Mouse (Mus musculus) kidney, adult 18-20 months (tissue): Measurements from ENCODE around the gene Klf15.

Experiments
- DNase-seq: peaks from one replicate; pipeline ENCODE4 v3.0.0; 2021

Klf15 gene

GRCm38 (mm10) chr6:90494155-90494554 is 31.8 kb downstream of the Klf15 start:
- no peak for DNase-seq

GRCm38 (mm10) chr6:90494566-90494965 is 32.2 kb downstream of the Klf15 start:
- DNase-seq: no peak

- no peak for DNase-seq
Measured at GRCm38 (mm10) chr6:90495282-90495912, 33.0 kb downstream of the Klf15 start.

- no peak for DNase-seq
Measured at GRCm38 (mm10) chr6:90496217-90496616, 33.8 kb downstream of the Klf15 start.

- no peak for DNase-seq
Measured at GRCm38 (mm10) chr6:90499509-90499908, 37.1 kb downstream of the Klf15 start.

GRCm38 (mm10) chr6:90501222-90501940 is 39.0 kb downstream of the Klf15 start:
- no peak for DNase-seq

- DNase-seq: peak; percentile 68
Measured at GRCm38 (mm10) chr6:90505906-90506305, 43.5 kb downstream of the Klf15 start.

- DNase-seq: peak; percentile 95
Measured at GRCm38 (mm10) chr6:90506673-90507311, 44.4 kb downstream of the Klf15 start.

GRCm38 (mm10) chr6:90507443-90507842 is 45.1 kb downstream of the Klf15 start:
- DNase-seq: no peak

- DNase-seq: peak; percentile 94
Measured at GRCm38 (mm10) chr6:90508197-90508624, 45.8 kb downstream of the Klf15 start.

GRCm38 (mm10) chr6:90509085-90509484 is 46.7 kb downstream of the Klf15 start:
- peak; percentile 94 for DNase-seq

- DNase-seq: no peak
Measured at GRCm38 (mm10) chr6:90512416-90512815, 50.0 kb downstream of the Klf15 start.

GRCm38 (mm10) chr6:90513074-90513856 is 50.9 kb downstream of the Klf15 start:
- DNase-seq: no peak

- DNase-seq: no peak
Measured at GRCm38 (mm10) chr6:90514369-90514768, 52.0 kb downstream of the Klf15 start.

- peak; percentile 94 for DNase-seq
Measured at GRCm38 (mm10) chr6:90514883-90515405, 52.6 kb downstream of the Klf15 start.

GRCm38 (mm10) chr6:90518892-90519291 is 56.5 kb downstream of the Klf15 start:
- DNase-seq: no peak

GRCm38 (mm10) chr6:90519375-90519774 is 57.0 kb downstream of the Klf15 start:
- DNase-seq: no peak
